Mouse (Mus musculus): Measurements from ENCODE around the gene Rbm20.

GRCm38 (mm10) chr19:53832512-53832911 is 155.4 kb downstream of the Rbm20 start:
- TF ChIP-seq E2F4 (IDR thresholded peaks at IDR 0.05; ENCODE audit: insufficient replicate concordance, low read depth, low read length) = no peak
- TF ChIP-seq RAD21 (IDR thresholded peaks at IDR 0.05; ENCODE audit: low read depth, low read length) = no peak

All from CH12.LX (cell line).